In the genomic region with DNA sequence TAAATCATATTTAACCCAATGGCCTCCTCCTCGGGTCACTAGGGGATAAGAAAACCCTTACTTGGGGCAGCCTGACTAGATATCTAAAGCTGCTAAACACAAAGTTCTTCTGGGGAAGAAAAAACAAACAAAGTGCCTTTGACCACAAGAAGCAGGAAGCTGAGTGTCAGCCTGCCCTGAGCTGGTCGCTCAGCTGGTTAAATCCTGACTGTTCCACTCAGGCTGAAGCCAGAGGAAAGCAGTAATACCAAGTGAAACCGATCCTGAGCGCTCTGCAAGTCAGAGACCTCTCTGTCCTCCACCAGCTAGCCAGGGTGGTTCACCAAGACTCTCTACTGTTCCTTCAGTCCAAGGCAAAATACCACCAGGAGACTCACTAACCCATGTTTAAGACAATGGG, we compare ENCODE assay signal across 24 mouse cellular contexts. TPM values are rescaled to one million over a fixed set of nuclear protein-coding genes. Genes with fewer than 3 reads are reported as not detected.
A peak's percentile ranks its signal among the peaks of the same experiment; 100 is the strongest.
DNase-seq lines count a peak whose midpoint lies in the region; ATAC-seq and TF ChIP-seq lines count a peak whose summit lies in the region.
"Had no signal": no experiment of that assay in that cellular context is flagged by ENCODE, and none has a peak within 500 bp of the region (broad histone marks: within the 10 kb centered on the region; RNA-seq: fewer than 3 reads in every experiment).

No protein-coding gene starts in this region.

- peaks cover 6% of the 10 kb centered on the region for H3K4me1 ChIP-seq in hindbrain, postnatal 0 days (ENCODE audit: insufficient read depth, low read length)
- peaks cover 19% of the 10 kb centered on the region for H3K4me1 ChIP-seq in hindbrain, embryonic 16.5 days (ENCODE audit: control insufficient read depth, insufficient read depth, low read depth, low read length)
- H3K4me1 ChIP-seq in forebrain, embryonic 12.5 days, result peaks cover 46% of the 10 kb centered on the region

- no peaks in the 10 kb centered on the region for H3K9me3 ChIP-seq in hindbrain, postnatal 0 days (ENCODE audit: low read length)
- H3K9me3 ChIP-seq in hindbrain, embryonic 16.5 days (ENCODE audit: control insufficient read depth, low read length), result no peaks in the 10 kb centered on the region
- H3K9me3 ChIP-seq in forebrain, embryonic 12.5 days, result no peaks in the 10 kb centered on the region
- H3K9me3 ChIP-seq: embryonic facial prominence, embryonic 10.5 days; hindbrain, embryonic 10.5 days; limb, embryonic 13.5 days; liver, embryonic 12.5 days; midbrain, embryonic 12.5 days; neural tube, embryonic 12.5 days had no signal

- H3K4me3 ChIP-seq in hindbrain, postnatal 0 days (ENCODE audit: low read length), result no peak overlapping the region
- H3K4me3 ChIP-seq in hindbrain, embryonic 16.5 days (ENCODE audit: low read length), result no peak overlapping the region
- no peak overlapping the region for H3K4me3 ChIP-seq in layer of hippocampus, adult 2 months
- no peak overlapping the region for H3K4me3 ChIP-seq in forebrain, embryonic 12.5 days (replicated peaks)
- H3K4me3 ChIP-seq: embryonic facial prominence, embryonic 10.5 days; heart, adult 2 months; hindbrain, embryonic 10.5 days; limb, embryonic 13.5 days; liver, embryonic 12.5 days; midbrain, embryonic 12.5 days; neural tube, embryonic 12.5 days had no signal

- ATAC-seq in hindbrain, postnatal 0 days, result no peak
- no peak for ATAC-seq in hindbrain, embryonic 16.5 days
- ATAC-seq in megakaryocyte progenitor cell, adult 5-6 weeks (replicated peaks; ENCODE audit: poor library complexity), result 0 out of 2 replicates have a peak, but pooled peaks have one; percentile 29
- no peak for ATAC-seq in forebrain, embryonic 12.5 days (ENCODE audit: low FRiP score)
- ATAC-seq: forebrain, embryonic 16.5 days; inflammation-experienced regulatory T-cells, adult 6 months; liver, embryonic 12.5 days had no signal

- DNase-seq in hindbrain, postnatal 0 days (ENCODE audit: low spot score), result no peak
- DNase-seq in layer of hippocampus, adult 2 months (ENCODE audit: low spot score in 2 of 2), result no peak
- DNase-seq in layer of hippocampus, postnatal 10 days (ENCODE audit: low spot score in 2 of 2), result no peak
- DNase-seq in ES-CJ7 (ENCODE audit: low read depth, low spot score), result peak; percentile 46
- DNase-seq in adrenal gland, adult 2 months, result no peak
- DNase-seq: adrenal gland, postnatal 36 days; cerebellum, postnatal 10 days; gastrocnemius, postnatal 36 days; heart, adult 2 months; lung, adult 18-20 months; lung, postnatal 10 days; thymus, adult 2 months had no signal

- H3K27ac ChIP-seq in hindbrain, postnatal 0 days, result peak overlapping the region; percentile 9; the same call in 1 of the 2 replicates
- no peak overlapping the region for H3K27ac ChIP-seq in hindbrain, embryonic 16.5 days (ENCODE audit: low read depth, low read length)
- H3K27ac ChIP-seq in layer of hippocampus, adult 2 months, result peak overlapping the region; percentile 15; the same call in 1 of the 2 replicates
- H3K27ac ChIP-seq in forebrain, embryonic 12.5 days, result no peak overlapping the region
- H3K27ac ChIP-seq: embryonic facial prominence, embryonic 10.5 days; heart, adult 2 months; hindbrain, embryonic 10.5 days; limb, embryonic 13.5 days; liver, embryonic 12.5 days; midbrain, embryonic 12.5 days; neural tube, embryonic 12.5 days had no signal

- WGBS in hindbrain, postnatal 0 days, result 69% methylated on average over 4 of the region's 4 CpGs
- WGBS in hindbrain, embryonic 16.5 days, result 76% methylated on average over 4 of the region's 4 CpGs
- 65% methylated on average over 4 of the region's 4 CpGs for WGBS in forebrain, embryonic 12.5 days

- TF ChIP-seq CTCF in hindbrain, postnatal 0 days (IDR thresholded peaks at IDR 0.05; ENCODE audit: low read depth), result no peak
- no peak for TF ChIP-seq CTCF in layer of hippocampus, adult 2 months (conservative IDR thresholded peaks at IDR 0.05)

- H3K4me2 ChIP-seq in hindbrain, postnatal 0 days (ENCODE audit: low read depth, low read length), result no peak overlapping the region
- H3K4me2 ChIP-seq in hindbrain, embryonic 16.5 days (ENCODE audit: low read length), result no peak overlapping the region
- no peak overlapping the region for H3K4me2 ChIP-seq in forebrain, embryonic 12.5 days
- H3K4me2 ChIP-seq: limb, embryonic 13.5 days; liver, embryonic 12.5 days; midbrain, embryonic 12.5 days; neural tube, embryonic 12.5 days had no signal

- no peaks in the 10 kb centered on the region for H3K27me3 ChIP-seq in hindbrain, postnatal 0 days (ENCODE audit: insufficient read depth, low read length)
- no peaks in the 10 kb centered on the region for H3K27me3 ChIP-seq in hindbrain, embryonic 16.5 days (replicated peaks; ENCODE audit: control insufficient read depth, insufficient read depth, low read length)
- peaks cover 5% of the 10 kb centered on the region; the same call in 1 of the 2 replicates for H3K27me3 ChIP-seq in forebrain, embryonic 12.5 days
- H3K27me3 ChIP-seq: limb, embryonic 13.5 days; neural tube, embryonic 12.5 days had no signal

- H3K36me3 ChIP-seq in hindbrain, postnatal 0 days (ENCODE audit: insufficient read depth, low read length), result no peaks in the 10 kb centered on the region
- no peaks in the 10 kb centered on the region for H3K36me3 ChIP-seq in hindbrain, embryonic 16.5 days (ENCODE audit: control insufficient read depth, insufficient read depth, low read length)
- H3K36me3 ChIP-seq in forebrain, embryonic 12.5 days (replicated peaks), result no peaks in the 10 kb centered on the region
- H3K36me3 ChIP-seq: embryonic facial prominence, embryonic 10.5 days; hindbrain, embryonic 10.5 days; limb, embryonic 13.5 days; liver, embryonic 12.5 days; midbrain, embryonic 12.5 days; neural tube, embryonic 12.5 days had no signal

- no peak overlapping the region for H3K9ac ChIP-seq in hindbrain, postnatal 0 days (replicated peaks; ENCODE audit: low read length)
- H3K9ac ChIP-seq in hindbrain, embryonic 16.5 days (ENCODE audit: low read depth, low read length), result no peak overlapping the region
- H3K9ac ChIP-seq in forebrain, embryonic 12.5 days, result no peak overlapping the region
- H3K9ac ChIP-seq: limb, embryonic 13.5 days; liver, embryonic 12.5 days; midbrain, embryonic 12.5 days; neural tube, embryonic 12.5 days had no signal

RNA-seq across cellular contexts. Expression of a gene that starts 9.7 kb away (rescaled TPM):
- total RNA-seq in hindbrain, postnatal 0 days (2014; rRNA removed), result 40.3 and 50.7 TPM in 2 replicates
- 24.4 and 26.0 TPM in 2 replicates for polyA plus RNA-seq in hindbrain, postnatal 0 days (2015; fragmentation: Nextera tagmentation; extraction: Ambion mirVana)
- polyA plus RNA-seq in hindbrain, embryonic 16.5 days (2015; fragmentation: Nextera tagmentation; extraction: Ambion mirVana), result 31.6 and 33.7 TPM in 2 replicates
- total RNA-seq in layer of hippocampus, adult 2 months (2021), result 10 to 100 TPM; 80.1 to 87.4 TPM
- total RNA-seq in layer of hippocampus, postnatal 10 days (2021), result 10 to 100 TPM; 65.0 to 66.6 TPM
- 0.07 and 0.22 TPM in 2 replicates for total RNA-seq in megakaryocyte progenitor cell, adult 5-6 weeks (2015)
- 0.42 and 0.44 TPM in 2 replicates for total RNA-seq in megakaryocyte progenitor cell, adult 5-6 weeks (2017)
- 1 to 10 TPM; 5.2 to 8.9 TPM for total RNA-seq in adrenal gland, adult 2 months (2021)
- polyA plus RNA-seq in adrenal gland, adult 2 months (2012; rRNA removed), result 1.7 and 1.8 TPM in 2 replicates
- polyA plus RNA-seq in forebrain, embryonic 12.5 days (2016; fragmentation: Nextera tagmentation; extraction: Ambion mirVana), result 18.2 and 18.6 TPM in 2 replicates
- total RNA-seq: megakaryocyte, adult 5-6 weeks had no signal

RNA-seq across cellular contexts. Expression of a gene that starts 16.7 kb away (rescaled TPM):
- total RNA-seq in hindbrain, postnatal 0 days (2014; rRNA removed), result 0.79 and 2.4 TPM in 2 replicates
- 2.7 and 3.0 TPM in 2 replicates for polyA plus RNA-seq in hindbrain, postnatal 0 days (2015; fragmentation: Nextera tagmentation; extraction: Ambion mirVana)
- polyA plus RNA-seq in hindbrain, embryonic 16.5 days (2015; fragmentation: Nextera tagmentation; extraction: Ambion mirVana), result 2.1 and 2.5 TPM in 2 replicates
- 1 to 10 TPM in 1 of 2 experiments, under 1 TPM in 1; 0.87 to 1.9 TPM for total RNA-seq in layer of hippocampus, adult 2 months (2021)
- total RNA-seq in layer of hippocampus, postnatal 10 days (2021), result 1 to 10 TPM; 1.3 to 1.8 TPM
- 0.64 TPM in 1 of 2 replicates, not detected in the other for total RNA-seq in megakaryocyte progenitor cell, adult 5-6 weeks (2015)
- 0.71 TPM in 1 of 2 replicates, not detected in the other for total RNA-seq in megakaryocyte progenitor cell, adult 5-6 weeks (2017)
- total RNA-seq in adrenal gland, adult 2 months (2021), result 1 to 10 TPM; 4.3 to 6.1 TPM
- 1.5 and 1.7 TPM in 2 replicates for polyA plus RNA-seq in adrenal gland, adult 2 months (2012; rRNA removed)
- 0.88 and 1.6 TPM in 2 replicates for polyA plus RNA-seq in forebrain, embryonic 12.5 days (2016; fragmentation: Nextera tagmentation; extraction: Ambion mirVana)
- total RNA-seq: megakaryocyte, adult 5-6 weeks had no signal
- polyA plus RNA-seq: inflammation-experienced regulatory T-cells, adult 6 months had no signal

RNA-seq across cellular contexts. Expression of a gene that starts 21.5 kb away (rescaled TPM):
- total RNA-seq in hindbrain, postnatal 0 days (2014; rRNA removed), result 8.7 and 9.1 TPM in 2 replicates
- polyA plus RNA-seq in hindbrain, postnatal 0 days (2015; fragmentation: Nextera tagmentation; extraction: Ambion mirVana), result 31.2 and 31.4 TPM in 2 replicates
- polyA plus RNA-seq in hindbrain, embryonic 16.5 days (2015; fragmentation: Nextera tagmentation; extraction: Ambion mirVana), result 16.3 and 20.9 TPM in 2 replicates
- total RNA-seq in layer of hippocampus, adult 2 months (2021), result 100 to 1,000 TPM; 117 to 119 TPM
- total RNA-seq in layer of hippocampus, postnatal 10 days (2021), result 10 to 100 TPM; 43.1 to 44.7 TPM
- 0.71 and 0.99 TPM in 2 replicates for total RNA-seq in megakaryocyte progenitor cell, adult 5-6 weeks (2015)
- 0.34 and 0.54 TPM in 2 replicates for total RNA-seq in megakaryocyte progenitor cell, adult 5-6 weeks (2017)
- total RNA-seq in adrenal gland, adult 2 months (2021), result 10 to 100 TPM; 28.6 to 46.1 TPM
- 67.3 and 78.0 TPM in 2 replicates for polyA plus RNA-seq in adrenal gland, adult 2 months (2012; rRNA removed)
- 3.9 and 6.5 TPM in 2 replicates for polyA plus RNA-seq in forebrain, embryonic 12.5 days (2016; fragmentation: Nextera tagmentation; extraction: Ambion mirVana)

RNA-seq across cellular contexts. Expression of a gene that starts 22.6 kb away (rescaled TPM):
- 5.4 TPM in 1 of 2 replicates, not detected in the other for total RNA-seq in hindbrain, postnatal 0 days (2014; rRNA removed)
- polyA plus RNA-seq in hindbrain, postnatal 0 days (2015; fragmentation: Nextera tagmentation; extraction: Ambion mirVana), result 2.2 and 2.9 TPM in 2 replicates
- 1.1 and 5.2 TPM in 2 replicates for polyA plus RNA-seq in hindbrain, embryonic 16.5 days (2015; fragmentation: Nextera tagmentation; extraction: Ambion mirVana)
- total RNA-seq in layer of hippocampus, adult 2 months (2021), result under 1 TPM; 0.51 to 0.79 TPM
- 1 to 10 TPM in 1 of 2 experiments, under 1 TPM in 1; 0.85 to 1.1 TPM for total RNA-seq in layer of hippocampus, postnatal 10 days (2021)
- total RNA-seq in megakaryocyte progenitor cell, adult 5-6 weeks (2015), result not detected in 2 replicates
- total RNA-seq in megakaryocyte progenitor cell, adult 5-6 weeks (2017), result not detected in 2 replicates
- total RNA-seq in adrenal gland, adult 2 months (2021), result 1 to 10 TPM; 1.2 to 3.6 TPM
- polyA plus RNA-seq in adrenal gland, adult 2 months (2012; rRNA removed), result 9.2 and 10.2 TPM in 2 replicates
- 0.54 TPM in 1 of 2 replicates, not detected in the other for polyA plus RNA-seq in forebrain, embryonic 12.5 days (2016; fragmentation: Nextera tagmentation; extraction: Ambion mirVana)
- total RNA-seq: megakaryocyte, adult 5-6 weeks had no signal
- polyA plus RNA-seq: inflammation-experienced regulatory T-cells, adult 6 months had no signal

RNA-seq across cellular contexts. Expression of a gene that starts 38.4 kb away (rescaled TPM):
- total RNA-seq in hindbrain, postnatal 0 days (2014; rRNA removed), result 8.9 and 11.7 TPM in 2 replicates
- 9.6 and 12.0 TPM in 2 replicates for polyA plus RNA-seq in hindbrain, postnatal 0 days (2015; fragmentation: Nextera tagmentation; extraction: Ambion mirVana)
- polyA plus RNA-seq in hindbrain, embryonic 16.5 days (2015; fragmentation: Nextera tagmentation; extraction: Ambion mirVana), result 10.7 and 11.1 TPM in 2 replicates
- 1 to 10 TPM; 5.5 to 6.3 TPM for total RNA-seq in layer of hippocampus, adult 2 months (2021)
- 1 to 10 TPM; 5.5 to 6.2 TPM for total RNA-seq in layer of hippocampus, postnatal 10 days (2021)
- 6.9 and 7.8 TPM in 2 replicates for total RNA-seq in megakaryocyte progenitor cell, adult 5-6 weeks (2015)
- 6.0 and 7.0 TPM in 2 replicates for total RNA-seq in megakaryocyte progenitor cell, adult 5-6 weeks (2017)
- total RNA-seq in adrenal gland, adult 2 months (2021), result 1 to 10 TPM; 5.7 to 5.8 TPM
- 2.1 and 2.7 TPM in 2 replicates for polyA plus RNA-seq in adrenal gland, adult 2 months (2012; rRNA removed)
- 10.6 and 11.7 TPM in 2 replicates for polyA plus RNA-seq in forebrain, embryonic 12.5 days (2016; fragmentation: Nextera tagmentation; extraction: Ambion mirVana)

Comparison
In these comparisons a context has a peak if more than half of its experiments do, and no peak if none do; other contexts are left out.
1. H3K27ac ChIP-seq: peak in hindbrain, postnatal 0 days (single experiment) and layer of hippocampus, adult 2 months (single experiment); none in hindbrain, embryonic 16.5 days (single experiment) and forebrain, embryonic 12.5 days (single experiment).
2. RNA of a gene that starts 9.7 kb away (total RNA-seq): 80.1 to 87.4 TPM in layer of hippocampus, adult 2 months, 65.0 to 66.6 TPM in layer of hippocampus, postnatal 10 days, 40.3 to 50.7 TPM in hindbrain, postnatal 0 days and 5.2 to 8.9 TPM in adrenal gland, adult 2 months; 0.07 to 0.44 TPM in megakaryocyte progenitor cell, adult 5-6 weeks; every median in the first group is over 4 times any median in the second.